Mouse (Mus musculus): ENCODE data around the gene Racgap1.

- peak; percentile 25; the same call in 1 of the 2 replicates for TF ChIP-seq CTCF (IDR thresholded peaks at IDR 0.05; ENCODE audit: low read depth)
- no peak for TF ChIP-seq EP300 (IDR thresholded peaks at IDR 0.05; ENCODE audit: low read depth)
Observed at GRCm38 (mm10) chr15:99649067-99649761, 2.2 kb downstream of the Racgap1 start.

All from liver, postnatal 0 days (tissue).